Mouse (Mus musculus) MEL (cell line): ENCODE results near the gene Susd6. TPM values are rescaled to one million over a fixed set of nuclear protein-coding genes. Genes with fewer than 3 reads are reported as not detected.

Source experiments
- DNase-seq: peaks from one replicate; pipeline ENCODE4 v3.0.0; 2011; ENCODE audit warnings: low read depth, low spot score
- H3K27ac ChIP-seq: 2 replicates; pipeline ENCODE4 v1.5.1; 2012; ENCODE audit warnings: low read depth, mild to moderate bottlenecking, control low read depth, low read length, moderate library complexity; ENCODE audit not compliant: control insufficient read depth
- H3K27me3 ChIP-seq, 2 experiments: fragments of 150-350 bp in 1 of 2; sonication (generic) in 1 of 2; 2 replicates each; pipeline ENCODE4 v1.6.1; 2012; ENCODE audit warnings: low read length in 2 of 2, mild to moderate bottlenecking in 2 of 2, improper control_type of control experiment in 1 of 2, moderate library complexity in 1 of 2; ENCODE audit not compliant: insufficient read depth in 2 of 2, control insufficient read depth in 1 of 2
- H3K36me3 ChIP-seq, 2 experiments: 2 replicates each; pipeline ENCODE4 v1.6.1; 2012 to 2014; ENCODE audit warnings: low read length in 2 of 2, improper control_type of control experiment in 1 of 2, inconsistent platforms in 1 of 2, mild to moderate bottlenecking in 1 of 2; ENCODE audit not compliant: insufficient read depth in 2 of 2, control insufficient read depth in 1 of 2
- H3K4me1 ChIP-seq, 2 experiments: fragments of 150-350 bp in 1 of 2; sonication (generic) in 1 of 2; 2 replicates each; pipeline ENCODE4 v1.6.1; 2012; ENCODE audit warnings: low read length in 2 of 2, improper control_type of control experiment in 1 of 2, mild to moderate bottlenecking in 1 of 2; ENCODE audit not compliant: insufficient read depth in 2 of 2, control insufficient read depth in 1 of 2
- H3K4me3 ChIP-seq, 2 experiments: fragments of 150-350 bp in 1 of 2; sonication (generic) in 1 of 2; 2 replicates each; pipeline ENCODE4 v1.5.1; 2012; ENCODE audit warnings: low read depth in 2 of 2, low read length in 2 of 2, mild to moderate bottlenecking in 2 of 2, moderate library complexity in 2 of 2, control low read depth in 1 of 2, improper control_type of control experiment in 1 of 2; ENCODE audit not compliant: control insufficient read depth in 1 of 2, insufficient read depth in 1 of 2
- H3K79me2 ChIP-seq: 2 replicates; pipeline ENCODE4 v1.6.1; 2012; ENCODE audit warnings: mild to moderate bottlenecking, low read length, moderate library complexity; ENCODE audit not compliant: control insufficient read depth, poor library complexity, insufficient read depth
- H3K9ac ChIP-seq: 2 replicates; pipeline ENCODE4 v1.6.1; 2012; ENCODE audit warnings: low read depth, mild to moderate bottlenecking, control low read depth, low read length, moderate library complexity; ENCODE audit not compliant: control insufficient read depth, poor library complexity, severe bottlenecking
- H3K9me3 ChIP-seq: fragments of 150-350 bp; sonication (generic); replicated peaks from 2 replicates; pipeline ENCODE4 v1.6.1; 2012; ENCODE audit warnings: mild to moderate bottlenecking, low read length, improper control_type of control experiment, moderate library complexity; ENCODE audit not compliant: insufficient read depth
- E2F4 ChIP-seq: IDR thresholded peaks from 2 replicates; pipeline ENCODE4 v1.6.1; 2011; ENCODE audit warnings: low read depth, low read length, improper control_type of control experiment, borderline replicate concordance
- ETS1 ChIP-seq: IDR thresholded peaks from 2 replicates; pipeline ENCODE4 v1.6.1; 2012; ENCODE audit warnings: low read depth, mild to moderate bottlenecking, inconsistent platforms, low read length, improper control_type of control experiment, moderate library complexity
- HCFC1 ChIP-seq: IDR thresholded peaks from 2 replicates; pipeline ENCODE4 v1.6.1; 2012; ENCODE audit warnings: low read depth, mild to moderate bottlenecking, inconsistent platforms, low read length, improper control_type of control experiment, moderate library complexity
- MAX ChIP-seq: IDR thresholded peaks from 2 replicates; pipeline ENCODE4 v1.6.1; 2011; ENCODE audit warnings: low read length, improper control_type of control experiment
- MEF2A ChIP-seq: IDR thresholded peaks from 2 replicates; pipeline ENCODE4 v1.6.1; 2014; ENCODE audit warnings: low read depth, mild to moderate bottlenecking, inconsistent platforms, low read length, improper control_type of control experiment; ENCODE audit not compliant: poor library complexity, insufficient replicate concordance, severe bottlenecking; ENCODE audit errors: extremely low read depth
- NELFE ChIP-seq: IDR thresholded peaks from 2 replicates; pipeline ENCODE4 v1.6.1; 2011; ENCODE audit warnings: low read depth, low read length, improper control_type of control experiment
- POLR2AphosphoS2 ChIP-seq: IDR thresholded peaks from 2 replicates; pipeline ENCODE4 v1.6.1; 2011; ENCODE audit warnings: low read length, improper control_type of control experiment
- RCOR1 ChIP-seq: IDR thresholded peaks from 2 replicates; pipeline ENCODE4 v1.6.1; 2012; ENCODE audit warnings: low read depth, mild to moderate bottlenecking, inconsistent platforms, low read length, improper control_type of control experiment
- SIN3A ChIP-seq: IDR thresholded peaks from 2 replicates; pipeline ENCODE4 v1.6.1; 2012; ENCODE audit warnings: low read length, improper control_type of control experiment, inconsistent platforms
- TAL1 ChIP-seq: IDR thresholded peaks from 2 replicates; pipeline ENCODE4 v1.6.1; 2012; ENCODE audit warnings: mild to moderate bottlenecking, inconsistent platforms, low read length, moderate library complexity, mixed read lengths
- ZKSCAN1 ChIP-seq: IDR thresholded peaks from 2 replicates; pipeline ENCODE4 v1.6.1; 2012; ENCODE audit warnings: low read depth, mild to moderate bottlenecking, inconsistent platforms, low read length, improper control_type of control experiment, moderate library complexity
- polyA plus RNA-seq, 2 experiments: library from polyadenylated mRNA; stranded (reverse) in 1 of 2; unstranded in 1 of 2; fragments of >175 nt in 1 of 2; fragments of >200 nt in 1 of 2; gene quantifications; 2 replicates each; pipeline versions ENCODE4 v1.2.1 to v1.2.4; 2012; ENCODE audit warnings: low replicate concordance in 2 of 2, low read depth in 1 of 2; ENCODE audit not compliant: insufficient read length in 2 of 2, insufficient read depth in 1 of 2, missing spikeins in 1 of 2
- total RNA-seq: library from RNA; depleted of rRNA; stranded (reverse); fragments of 300-350 nt; gene quantifications from 2 replicates; pipeline ENCODE4 v1.2.3, GENCODE M21; 2012

Gene Susd6
- total and polyA plus RNA-seq, 3 experiments, result 12.2 to 22.4 TPM; not detected in 1

GRCm38 (mm10) chr12:80878093-80878430 lies 87.8 kb downstream of the Susd6 start:
- Histone ChIP-seq H3K27me3 (no peaks in the 10 kb centered on the region), H3K9me3 (no peaks in the 10 kb centered on the region), H3K9ac (no peak overlapping the region), H3K36me3 (peaks cover 0 to 27% of the 10 kb centered on the region in 2 experiments; a peak in 2 of 4 replicates), H3K4me3 (no peak overlapping the region), H3K4me1 (no peaks in the 10 kb centered on the region), H3K27ac (no peak overlapping the region), H3K79me2 (no peaks in the 10 kb centered on the region)
- DNase-seq, result no peak
- TF ChIP-seq POLR2AphosphoS2, result no peak
- no peak for TF ChIP-seq ETS1
- TF ChIP-seq MEF2A, result no peak
- no peak for TF ChIP-seq SIN3A
- TF ChIP-seq TAL1, result no peak
- no peak for TF ChIP-seq NELFE
- TF ChIP-seq, all 39 proteins: peak for 0

DNA sequence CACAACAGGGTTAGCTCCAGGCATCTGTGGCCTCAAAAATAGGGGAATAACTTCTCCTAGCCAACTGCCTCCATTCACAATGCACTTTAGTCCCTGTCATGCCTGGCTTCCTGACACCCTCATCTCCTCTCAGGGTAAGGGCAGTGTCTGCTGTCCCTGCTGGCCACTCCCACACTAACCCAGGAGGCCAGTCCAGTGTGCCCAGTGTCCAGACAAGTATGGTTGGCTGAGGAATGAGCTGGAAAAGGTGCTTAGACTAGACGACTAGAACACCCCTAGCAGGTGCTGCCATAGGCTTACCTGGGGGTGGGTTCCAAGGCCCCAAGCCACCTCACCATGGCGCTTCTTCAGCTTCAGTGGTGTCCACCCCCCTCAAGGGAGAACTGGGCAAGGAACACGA lies 88.3 kb downstream of the Susd6 start:
- H3K4me1 ChIP-seq, result no peaks in the 10 kb centered on the region
- H3K27ac ChIP-seq, result no peak overlapping the region
- H3K9ac ChIP-seq, result no peak overlapping the region
- H3K9me3 ChIP-seq, result no peaks in the 10 kb centered on the region
- peaks cover 0 to 23% of the 10 kb centered on the region in 2 experiments; a peak in 2 of 4 replicates for H3K36me3 ChIP-seq
- no peaks in the 10 kb centered on the region for H3K27me3 ChIP-seq
- no peak for TF ChIP-seq MAX
- no peaks in the 10 kb centered on the region for H3K79me2 ChIP-seq
- no peak for DNase-seq
- no peak overlapping the region for H3K4me3 ChIP-seq

- TF ChIP-seq HCFC1 (no peak), E2F4 (no peak), NELFE (no peak), MEF2A (no peak), ZKSCAN1 (no peak), RCOR1 (no peak), ETS1 (no peak)
- Histone ChIP-seq H3K27me3 (no peaks in the 10 kb centered on the region), H3K79me2 (no peaks in the 10 kb centered on the region), H3K27ac (no peak overlapping the region), H3K4me1 (no peaks in the 10 kb centered on the region), H3K4me3 (no peak overlapping the region), H3K9ac (no peak overlapping the region), H3K36me3 (peaks cover 0 to 18% of the 10 kb centered on the region in 2 experiments; a peak in 2 of 4 replicates), H3K9me3 (no peaks in the 10 kb centered on the region)
- no peak for DNase-seq
Observed at GRCm38 (mm10) chr12:80879267-80879666, 89.0 kb downstream of the Susd6 start.
